Mouse (Mus musculus): Measurements from ENCODE around the gene Mdm2.

Gene Mdm2

GRCm38 (mm10) chr10:117641400-117642200 lies 69.0 kb downstream of the Mdm2 start:
- no peak for DNase-seq (ENCODE audit: low read depth, low spot score)

GRCm38 (mm10) chr10:117640595-117641078 lies 69.9 kb downstream of the Mdm2 start:
- DNase-seq (ENCODE audit: low read depth, low spot score), result no peak

- no peak for DNase-seq (ENCODE audit: low read depth, low spot score)
Measured at GRCm38 (mm10) chr10:117639899-117640594, 70.5 kb downstream of the Mdm2 start.

DNA sequence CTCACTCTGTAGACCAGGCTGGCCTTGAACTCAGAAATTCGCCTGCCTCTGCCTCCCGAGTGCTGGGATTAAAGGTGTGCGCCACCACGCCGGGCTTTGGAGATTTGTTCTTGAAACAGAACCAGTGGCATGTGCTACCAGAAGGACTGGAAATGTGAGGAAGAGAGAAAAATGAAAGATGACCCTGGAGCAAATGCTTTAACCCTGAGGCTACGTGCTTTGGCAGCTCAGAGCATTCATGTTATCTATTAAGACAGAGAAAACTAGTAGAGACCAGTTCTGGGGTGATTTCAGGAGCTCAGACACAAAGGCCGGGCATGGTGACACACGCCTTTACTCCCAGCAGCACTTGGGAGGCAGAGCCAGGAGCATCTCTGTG lies 71.3 kb downstream of the Mdm2 start:
- DNase-seq (ENCODE audit: low read depth, low spot score), result no peak
